Mouse (Mus musculus): ENCODE data around the gene Gas2l3. TPM values are rescaled to one million over a fixed set of nuclear protein-coding genes. Genes with fewer than 3 reads are reported as not detected.

Gene Gas2l3
- polyA plus RNA-seq, 1 experiment from 2014 or later, result 2.2 TPM

GRCm38 (mm10) chr10:89482142-89482681 lies 38.4 kb upstream of the Gas2l3 start:
- Histone ChIP-seq H3K4me3 (ENCODE audit: low read depth, low read length) (no peak overlapping the region), H3K9me3 (replicated peaks; ENCODE audit: control insufficient read depth, low read length, poor library complexity, severe bottlenecking) (no peaks in the 10 kb centered on the region), H3K27me3 (ENCODE audit: control insufficient read depth, insufficient read depth, low read depth, low read length) (no peaks in the 10 kb centered on the region; the same call in 1 of the 2 replicates), H3K27ac (ENCODE audit: low read length) (no peak overlapping the region), H3K4me1 (ENCODE audit: control insufficient read depth, insufficient read depth, low read length) (peaks cover 6% of the 10 kb centered on the region; the same call in 1 of the 2 replicates), H3K9ac (ENCODE audit: low read depth, low read length) (peak overlapping the region; percentile 4; the same call in 1 of the 2 replicates), H3K36me3 (ENCODE audit: control insufficient read depth, insufficient read depth, low read length) (no peaks in the 10 kb centered on the region), H3K4me2 (ENCODE audit: low read length) (peak overlapping the region; percentile 27)
- ATAC-seq, result peak; percentile 45; the same call in 1 of the 2 replicates
- WGBS, result 14% methylated on average over 10 of the region's 10 CpGs

GRCm38 (mm10) chr10:89481638-89482037 lies 37.9 kb upstream of the Gas2l3 start:
- H3K4me3 ChIP-seq (ENCODE audit: low read depth, low read length), result no peak overlapping the region
- WGBS, result 21% methylated on average over 7 of the region's 7 CpGs
- ATAC-seq, result no peak
- peaks cover 6% of the 10 kb centered on the region; the same call in 1 of the 2 replicates for H3K4me1 ChIP-seq (ENCODE audit: control insufficient read depth, insufficient read depth, low read length)
- no peak overlapping the region for H3K4me2 ChIP-seq (ENCODE audit: low read length)
- no peaks in the 10 kb centered on the region for H3K36me3 ChIP-seq (ENCODE audit: control insufficient read depth, insufficient read depth, low read length)
- H3K9me3 ChIP-seq (replicated peaks; ENCODE audit: control insufficient read depth, low read length, poor library complexity, severe bottlenecking), result no peaks in the 10 kb centered on the region
- H3K27ac ChIP-seq (ENCODE audit: low read length), result no peak overlapping the region
- no peak overlapping the region for H3K9ac ChIP-seq (ENCODE audit: low read depth, low read length)
- no peaks in the 10 kb centered on the region; the same call in 1 of the 2 replicates for H3K27me3 ChIP-seq (ENCODE audit: control insufficient read depth, insufficient read depth, low read depth, low read length)

- Histone ChIP-seq H3K27me3 (ENCODE audit: control insufficient read depth, insufficient read depth, low read depth, low read length) (no peaks in the 10 kb centered on the region), H3K36me3 (ENCODE audit: control insufficient read depth, insufficient read depth, low read length) (no peaks in the 10 kb centered on the region), H3K4me1 (ENCODE audit: control insufficient read depth, insufficient read depth, low read length) (peaks cover 6% of the 10 kb centered on the region; the same call in 1 of the 2 replicates), H3K4me2 (ENCODE audit: low read length) (no peak overlapping the region), H3K27ac (ENCODE audit: low read length) (no peak overlapping the region), H3K9me3 (replicated peaks; ENCODE audit: control insufficient read depth, low read length, poor library complexity, severe bottlenecking) (no peaks in the 10 kb centered on the region), H3K4me3 (ENCODE audit: low read depth, low read length) (no peak overlapping the region), H3K9ac (ENCODE audit: low read depth, low read length) (no peak overlapping the region)
- WGBS, result 88% methylated on average over 8 of the region's 8 CpGs
- no peak for ATAC-seq
Observed at GRCm38 (mm10) chr10:89478766-89479165, 35.0 kb upstream of the Gas2l3 start.

GRCm38 (mm10) chr10:89470596-89471353 lies 27.0 kb upstream of the Gas2l3 start:
- 29% methylated on average over 7 of the region's 7 CpGs for WGBS
- H3K27me3 ChIP-seq (ENCODE audit: control insufficient read depth, insufficient read depth, low read depth, low read length), result no peaks in the 10 kb centered on the region
- H3K4me2 ChIP-seq (ENCODE audit: low read length), result no peak overlapping the region
- no peak for ATAC-seq
- no peaks in the 10 kb centered on the region for H3K4me1 ChIP-seq (ENCODE audit: control insufficient read depth, insufficient read depth, low read length)
- no peak overlapping the region for H3K4me3 ChIP-seq (ENCODE audit: low read depth, low read length)
- H3K36me3 ChIP-seq (ENCODE audit: control insufficient read depth, insufficient read depth, low read length), result no peaks in the 10 kb centered on the region
- H3K27ac ChIP-seq (ENCODE audit: low read length), result no peak overlapping the region
- 0 out of 2 replicates have a peak, but pooled peaks cover 2% of the 10 kb centered on the region for H3K9me3 ChIP-seq (replicated peaks; ENCODE audit: control insufficient read depth, low read length, poor library complexity, severe bottlenecking)
- no peak overlapping the region for H3K9ac ChIP-seq (ENCODE audit: low read depth, low read length)

GRCm38 (mm10) chr10:89464760-89465405 lies 21.1 kb upstream of the Gas2l3 start:
- Histone ChIP-seq H3K36me3 (ENCODE audit: control insufficient read depth, insufficient read depth, low read length) (no peaks in the 10 kb centered on the region), H3K27me3 (ENCODE audit: control insufficient read depth, insufficient read depth, low read depth, low read length) (no peaks in the 10 kb centered on the region; the same call in 1 of the 2 replicates), H3K9ac (ENCODE audit: low read depth, low read length) (no peak overlapping the region), H3K4me3 (ENCODE audit: low read depth, low read length) (no peak overlapping the region), H3K4me2 (ENCODE audit: low read length) (no peak overlapping the region), H3K9me3 (replicated peaks; ENCODE audit: control insufficient read depth, low read length, poor library complexity, severe bottlenecking) (no peaks in the 10 kb centered on the region), H3K4me1 (ENCODE audit: control insufficient read depth, insufficient read depth, low read length) (no peaks in the 10 kb centered on the region), H3K27ac (ENCODE audit: low read length) (no peak overlapping the region)
- ATAC-seq, result no peak
- 89% methylated on average over 4 of the region's 4 CpGs for WGBS

- H3K9ac ChIP-seq (ENCODE audit: low read depth, low read length), result no peak overlapping the region
- no peaks in the 10 kb centered on the region for H3K9me3 ChIP-seq (replicated peaks; ENCODE audit: control insufficient read depth, low read length, poor library complexity, severe bottlenecking)
- no peaks in the 10 kb centered on the region; the same call in 1 of the 2 replicates for H3K27me3 ChIP-seq (ENCODE audit: control insufficient read depth, insufficient read depth, low read depth, low read length)
- no peaks in the 10 kb centered on the region for H3K36me3 ChIP-seq (ENCODE audit: control insufficient read depth, insufficient read depth, low read length)
- H3K4me1 ChIP-seq (ENCODE audit: control insufficient read depth, insufficient read depth, low read length), result no peaks in the 10 kb centered on the region
- WGBS, result 80% methylated on average over 11 of the region's 11 CpGs
- H3K27ac ChIP-seq (ENCODE audit: low read length), result no peak overlapping the region
- H3K4me2 ChIP-seq (ENCODE audit: low read length), result no peak overlapping the region
- no peak for ATAC-seq
- no peak overlapping the region for H3K4me3 ChIP-seq (ENCODE audit: low read depth, low read length)
Observed at GRCm38 (mm10) chr10:89462890-89463289, 19.1 kb upstream of the Gas2l3 start.

GRCm38 (mm10) chr10:89461856-89462507 lies 18.2 kb upstream of the Gas2l3 start:
- H3K27me3 ChIP-seq (ENCODE audit: control insufficient read depth, insufficient read depth, low read depth, low read length), result no peaks in the 10 kb centered on the region; the same call in 1 of the 2 replicates
- no peak overlapping the region for H3K4me3 ChIP-seq (ENCODE audit: low read depth, low read length)
- no peak overlapping the region for H3K4me2 ChIP-seq (ENCODE audit: low read length)
- no peak overlapping the region for H3K9ac ChIP-seq (ENCODE audit: low read depth, low read length)
- peak; percentile 84 for ATAC-seq
- no peaks in the 10 kb centered on the region for H3K9me3 ChIP-seq (replicated peaks; ENCODE audit: control insufficient read depth, low read length, poor library complexity, severe bottlenecking)
- WGBS, result 15% methylated on average over 14 of the region's 14 CpGs
- no peak overlapping the region for H3K27ac ChIP-seq (ENCODE audit: low read length)
- H3K4me1 ChIP-seq (ENCODE audit: control insufficient read depth, insufficient read depth, low read length), result no peaks in the 10 kb centered on the region
- H3K36me3 ChIP-seq (ENCODE audit: control insufficient read depth, insufficient read depth, low read length), result no peaks in the 10 kb centered on the region

- Histone ChIP-seq H3K9ac (ENCODE audit: low read depth, low read length) (no peak overlapping the region), H3K27me3 (ENCODE audit: control insufficient read depth, insufficient read depth, low read depth, low read length) (no peaks in the 10 kb centered on the region; the same call in 1 of the 2 replicates), H3K27ac (ENCODE audit: low read length) (no peak overlapping the region), H3K9me3 (replicated peaks; ENCODE audit: control insufficient read depth, low read length, poor library complexity, severe bottlenecking) (no peaks in the 10 kb centered on the region), H3K36me3 (ENCODE audit: control insufficient read depth, insufficient read depth, low read length) (no peaks in the 10 kb centered on the region), H3K4me1 (ENCODE audit: control insufficient read depth, insufficient read depth, low read length) (no peaks in the 10 kb centered on the region), H3K4me3 (ENCODE audit: low read depth, low read length) (no peak overlapping the region), H3K4me2 (ENCODE audit: low read length) (no peak overlapping the region)
- no peak for ATAC-seq
- WGBS, result 75% methylated on average over 11 of the region's 11 CpGs
Observed at GRCm38 (mm10) chr10:89460972-89461371, 17.2 kb upstream of the Gas2l3 start.

Measured in midbrain, embryonic 16.5 days (tissue).